Mouse (Mus musculus): ENCODE measurements around the gene Pard3.

GRCm38 (mm10) chr8:127103256-127103655 lies 39.6 kb downstream of the Pard3 start:
- TF ChIP-seq CTCF (IDR thresholded peaks at IDR 0.05; ENCODE audit: extremely low read depth, insufficient read depth, low read length) (no peak), POLR2A (IDR thresholded peaks at IDR 0.05; ENCODE audit: extremely low read depth, insufficient read depth, low read length) (no peak)
